Mouse (Mus musculus) spleen, adult 12 weeks (tissue): Measurements from ENCODE around the gene Olfr1404.
"Not testable (repeated sequence)": the region's sequence is repeated elsewhere in the genome, so short reads cannot be mapped to it uniquely, and the experiment has no call there.

ENCODE experiments used
- DNase-seq: peaks from one replicate; pipeline ENCODE4 v3.0.0; 2022; ENCODE audit warnings: low spot score

The Olfr1404 gene

DNA sequence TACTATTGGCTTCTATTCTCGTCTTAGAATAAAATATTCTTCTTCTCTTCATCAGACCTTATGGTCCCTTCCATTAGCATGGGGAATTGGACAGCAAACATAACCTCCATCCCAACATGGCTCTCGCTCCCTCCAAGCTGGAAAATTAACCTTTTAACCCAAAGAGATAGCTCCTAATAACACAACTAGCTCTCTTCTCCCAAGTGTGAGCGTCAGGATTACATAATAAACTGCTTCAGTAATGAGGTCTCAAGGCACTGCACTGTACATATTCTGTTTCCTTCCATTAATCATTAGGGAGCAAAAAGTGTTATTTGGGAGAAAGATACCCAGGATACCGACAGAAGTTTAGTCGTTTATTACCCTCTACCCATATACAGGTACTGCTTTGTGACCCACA, at the start of gene Olfr1404:
Gene Olfr1404 (plus strand): TSS at position 301 of the 400 bp plus-strand sequence.
- no peak for DNase-seq

DNA sequence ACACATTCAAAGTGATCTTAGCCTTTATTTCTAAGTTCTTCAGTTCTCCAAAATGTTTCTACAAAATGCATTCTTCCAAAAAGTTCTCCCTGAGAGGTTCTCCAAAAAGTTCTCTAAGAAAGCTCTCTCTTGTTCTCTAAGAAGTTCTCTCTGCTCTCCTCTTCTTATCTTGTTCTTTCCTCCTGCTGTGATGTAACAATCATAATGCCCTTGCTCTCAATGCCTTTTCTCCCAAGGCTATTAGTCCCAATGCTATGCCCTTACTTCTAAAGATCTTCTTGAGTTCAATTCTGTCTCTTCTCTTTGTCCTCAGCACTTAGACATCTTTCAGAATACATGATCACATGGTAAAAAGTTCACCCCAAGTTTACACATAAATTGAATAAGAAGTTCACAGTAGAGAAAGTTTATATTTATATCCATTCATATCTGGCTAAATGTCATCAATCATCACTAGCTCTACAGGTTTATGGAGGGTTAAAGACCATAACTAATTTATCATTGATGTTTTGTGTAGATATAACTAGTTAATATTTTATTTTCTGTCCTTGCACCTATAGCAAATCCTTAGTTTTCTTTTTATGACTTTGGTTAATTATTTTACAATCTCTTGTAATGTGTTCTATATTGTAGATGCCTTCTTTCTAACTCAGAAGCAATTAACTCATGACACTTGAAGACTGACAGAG, 37.9 kb upstream of the Olfr1404 start:
- no peak for DNase-seq

DNA sequence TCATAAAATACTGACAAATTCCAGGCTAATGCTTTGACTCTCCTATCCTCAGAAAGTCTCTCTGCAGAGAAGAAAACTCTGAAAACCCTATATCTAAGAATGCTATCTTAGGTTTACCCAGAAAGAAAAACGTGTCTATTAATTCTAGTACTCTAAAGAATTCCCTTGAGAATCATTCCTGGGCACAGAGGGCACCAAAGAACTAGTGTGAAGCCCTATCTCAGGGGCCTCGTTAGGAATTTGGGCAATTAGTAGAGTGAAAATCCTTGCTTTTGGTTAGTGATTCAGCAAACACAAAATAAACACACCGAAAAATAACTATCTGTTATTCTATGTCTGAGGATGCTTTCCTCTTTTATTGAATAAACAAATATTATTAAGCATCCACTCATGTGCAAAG, 21.7 kb upstream of the Olfr1404 start, which contains the start of gene Olfr1406:
Gene Olfr1406 (minus strand): TSS at position 101 of the 400 bp plus-strand sequence.
- DNase-seq, result no peak

DNA sequence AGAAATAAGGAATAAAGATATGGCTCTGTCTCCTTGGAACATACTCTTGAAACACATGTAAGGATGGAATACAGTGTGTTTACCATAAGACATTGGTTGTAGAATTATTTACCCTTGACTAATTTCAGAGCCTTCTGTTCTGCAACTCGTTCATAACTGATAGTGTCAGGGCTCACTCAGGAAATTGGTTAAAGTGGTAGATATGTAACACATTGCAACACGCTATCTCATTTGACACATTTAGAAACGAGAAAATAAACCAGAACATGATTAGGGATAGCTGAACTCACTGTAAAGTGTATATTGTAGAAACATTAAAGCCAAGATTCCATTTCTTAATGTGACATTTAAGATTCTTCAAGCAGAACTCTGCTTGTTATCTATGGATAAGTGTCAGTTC, 20.1 kb upstream of the Olfr1404 start:
- DNase-seq, result no peak

DNA sequence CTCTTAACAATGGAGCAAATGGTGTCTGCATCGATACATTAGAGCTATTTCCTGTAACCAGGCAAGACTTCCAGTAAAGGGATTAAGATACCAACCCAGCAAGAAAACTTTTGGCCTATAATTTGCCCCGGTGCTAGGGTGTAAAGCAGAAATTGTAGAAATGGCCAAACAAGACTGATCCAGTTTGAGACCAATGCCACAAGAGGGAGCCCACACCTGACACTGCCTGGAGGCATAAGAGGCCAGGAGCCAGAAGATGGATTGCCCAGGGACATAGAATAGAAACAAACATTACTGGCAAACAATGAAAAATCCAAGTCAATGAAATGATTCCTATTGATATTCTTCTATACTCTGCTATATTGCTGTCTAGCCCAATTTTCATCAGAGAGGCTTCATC, 15.8 kb upstream of the Olfr1404 start:
- DNase-seq, result no peak

DNA sequence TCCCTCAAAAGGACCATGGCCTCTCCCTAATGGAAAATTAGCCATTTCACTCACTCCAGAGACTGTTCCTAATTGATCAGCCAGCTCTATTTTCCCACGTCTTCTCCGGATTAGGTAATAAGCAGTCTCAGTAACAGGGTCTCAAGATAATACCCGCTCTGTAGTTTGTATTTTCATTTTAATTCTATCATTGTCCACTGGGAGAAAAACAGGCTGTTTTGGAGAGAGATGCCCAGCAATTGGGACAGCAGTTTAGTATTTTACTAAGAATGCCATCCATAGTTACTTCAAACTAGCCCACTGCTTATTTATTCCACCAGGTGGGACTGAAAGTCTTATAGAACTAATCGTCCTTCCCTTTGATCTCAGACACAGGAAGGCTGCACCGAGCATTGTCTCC, 14.7 kb upstream of the Olfr1404 start, which contains the start of gene Olfr218:
Gene Olfr218 (plus strand): TSS at position 301 of the 400 bp plus-strand sequence.
- no peak for DNase-seq

DNA sequence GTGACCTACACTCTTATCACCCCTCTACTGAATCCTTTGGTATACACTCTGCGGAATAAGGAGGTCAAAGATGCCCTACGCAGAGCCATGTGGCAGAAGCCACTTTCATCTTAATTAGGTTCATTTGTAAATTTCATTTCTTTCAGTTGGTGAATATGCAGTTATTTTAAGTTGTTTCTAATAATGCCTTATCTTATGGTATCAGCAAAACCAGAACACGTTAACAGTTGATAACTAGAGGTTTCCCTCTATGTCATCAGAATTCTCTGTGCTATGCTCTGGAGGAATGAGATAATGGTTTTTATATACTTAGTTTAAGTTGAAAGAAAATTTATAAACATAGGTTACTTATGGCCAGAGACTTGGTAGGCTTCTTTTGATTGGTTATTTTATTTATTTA, 4.3 kb downstream of the Olfr1404 start:
- no peak for DNase-seq

DNA sequence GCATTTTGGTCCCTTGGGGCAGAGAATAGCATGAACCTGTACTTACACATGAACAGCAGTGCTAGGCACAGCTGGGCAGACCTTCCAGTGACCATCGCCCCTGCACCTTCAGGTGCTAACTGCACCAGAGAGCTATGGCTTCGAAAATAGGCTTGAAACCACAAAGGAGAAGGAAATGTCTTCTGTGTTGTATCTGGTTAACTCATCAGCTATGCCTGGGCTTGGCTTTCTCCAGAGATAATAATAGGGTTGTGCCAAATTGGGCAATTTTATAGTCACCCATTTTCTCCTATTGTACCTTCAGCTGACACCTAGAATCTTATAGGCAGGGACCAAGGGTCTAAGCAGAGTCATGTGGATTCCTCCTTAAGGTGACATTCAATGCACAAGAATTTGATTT, 14.9 kb downstream of the Olfr1404 start, which contains the start of gene Fcer1a:
Gene Fcer1a (minus strand): TSS at position 134 of the 400 bp plus-strand sequence.
- no peak for DNase-seq

DNA sequence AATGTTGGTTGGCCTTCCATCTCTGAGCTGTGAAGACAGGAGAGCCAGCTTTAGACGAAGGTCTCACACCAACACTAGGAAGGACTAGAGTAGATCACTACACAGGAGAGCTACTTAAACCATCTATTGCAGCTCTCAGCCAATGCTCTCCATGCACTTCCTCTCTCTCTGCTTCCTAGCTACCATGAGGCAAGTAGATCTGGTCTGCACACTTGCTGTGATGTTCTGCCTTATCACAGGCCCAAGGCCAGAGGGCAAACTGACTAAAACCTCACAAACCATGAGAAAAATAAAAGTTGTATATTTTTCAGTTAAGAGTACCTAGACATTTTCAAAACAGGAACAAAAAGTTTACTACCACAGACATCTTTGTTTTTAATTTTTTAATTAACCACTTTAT, 24.8 kb downstream of the Olfr1404 start:
- DNase-seq, result not testable (repeated sequence)

DNA sequence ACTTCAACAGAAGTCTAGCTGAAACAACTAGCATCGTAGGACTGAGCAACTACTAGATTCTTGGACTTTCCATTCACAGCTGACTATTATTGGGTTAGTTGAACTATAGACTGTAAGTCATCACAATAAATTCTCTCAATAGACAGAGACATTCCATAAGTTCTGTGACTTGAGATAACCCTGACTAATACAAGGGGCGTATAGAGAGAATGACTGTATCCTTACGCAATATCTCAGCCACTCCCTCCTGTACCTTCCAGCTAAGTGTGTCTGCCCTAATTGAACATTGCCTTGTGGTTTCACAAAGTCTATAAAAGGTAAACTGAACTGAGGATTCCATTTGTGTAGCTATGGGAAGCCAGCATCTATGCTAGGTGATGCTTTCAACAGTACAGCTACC, 37.7 kb downstream of the Olfr1404 start:
- no peak for DNase-seq

DNA sequence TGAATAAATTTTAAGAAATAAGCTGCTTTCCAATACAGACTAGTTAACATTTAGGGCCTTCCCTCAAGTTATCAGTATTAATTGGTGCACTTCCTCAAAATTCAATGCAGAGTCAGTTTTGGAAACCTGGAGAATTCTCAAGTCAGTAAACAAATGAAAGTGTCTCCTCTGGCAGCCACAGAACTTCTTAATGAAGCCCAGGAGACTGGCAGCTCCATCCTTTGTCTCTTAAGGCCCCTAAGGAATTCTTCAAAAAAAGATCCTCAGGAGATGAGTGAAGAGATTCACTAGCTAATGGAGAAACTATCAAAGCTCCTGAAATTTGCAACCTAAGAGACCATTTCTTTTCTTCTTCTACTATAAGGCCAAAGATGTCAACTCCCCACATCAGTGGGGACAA, 53.5 kb downstream of the Olfr1404 start, which contains the start of gene Olfr418:
Gene Olfr418 (plus strand): TSS at position 301 of the 400 bp plus-strand sequence.
- DNase-seq, result no peak
